Mouse (Mus musculus): Measurements from ENCODE around the gene Slit3.
A peak's percentile ranks its signal among the peaks of the same experiment; 100 is the strongest.

The Slit3 gene

DNA sequence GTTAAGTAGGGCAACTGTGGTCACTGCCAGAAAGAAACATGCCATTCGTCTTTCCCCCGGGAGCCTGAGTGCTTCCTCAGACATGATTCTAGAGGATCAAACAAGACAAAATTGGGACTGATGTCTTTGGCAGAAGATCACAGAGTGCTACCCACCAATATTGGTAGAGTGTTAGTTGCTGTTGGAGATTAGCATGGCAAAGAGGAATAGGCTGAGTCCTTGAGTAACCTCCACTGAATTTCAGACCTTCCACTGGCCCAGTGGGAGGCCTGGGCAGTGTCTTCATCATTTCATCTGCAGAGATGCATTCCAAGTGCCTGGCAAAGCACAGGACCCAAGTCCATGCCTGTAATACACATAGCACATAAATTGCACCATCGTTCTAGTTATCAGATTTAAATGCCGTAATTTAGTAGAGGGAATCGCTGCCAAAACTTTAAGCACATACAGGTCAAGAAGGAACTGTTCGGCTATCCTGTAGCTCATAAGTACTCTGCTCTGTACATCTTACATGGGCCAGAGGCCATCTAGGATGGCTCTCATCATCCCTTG lies 77.6 kb downstream of the Slit3 start:
- DNase-seq (ENCODE audit: low spot score): no peak

GRCm38 (mm10) chr11:35202332-35202731 lies 81.3 kb downstream of the Slit3 start:
- DNase-seq (ENCODE audit: low spot score): no peak

DNA sequence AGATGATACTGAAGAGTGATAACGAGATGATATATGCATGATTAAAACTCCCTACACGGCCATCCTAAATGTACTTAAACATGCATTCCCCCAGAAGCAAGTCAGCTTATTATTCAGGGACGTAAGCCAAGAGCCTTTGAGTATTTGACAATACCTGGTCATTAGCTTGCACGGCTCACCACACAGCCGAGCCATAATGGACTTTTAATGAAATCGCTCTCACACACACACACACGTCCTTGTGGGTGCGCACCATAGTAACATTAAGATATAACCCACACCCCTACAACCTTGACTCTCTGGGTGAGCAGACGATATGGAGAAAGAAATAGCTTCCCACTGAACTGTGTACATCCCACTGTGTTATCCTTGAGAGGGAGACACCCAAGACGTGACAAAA lies 82.6 kb downstream of the Slit3 start:
- DNase-seq (ENCODE audit: low spot score): no peak

DNA sequence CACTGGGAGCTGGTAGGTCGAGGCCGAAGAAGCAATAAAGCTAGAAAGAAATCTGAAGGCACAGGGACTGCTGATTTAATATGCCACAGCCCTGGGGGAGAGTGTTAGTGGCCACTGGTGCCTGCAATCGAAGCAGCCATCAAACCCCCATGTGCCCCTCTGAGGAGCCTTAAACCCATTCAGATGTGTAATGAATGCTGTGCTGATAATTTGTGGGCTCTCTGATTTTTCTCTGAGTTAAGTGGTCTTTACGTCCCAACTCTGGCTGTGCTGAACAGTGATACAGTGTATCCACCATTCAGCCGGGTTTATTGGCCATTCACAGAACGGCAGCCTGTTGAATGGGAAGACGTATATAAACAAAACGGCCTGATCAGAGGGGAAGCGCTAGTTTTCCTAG lies 83.1 kb downstream of the Slit3 start:
- no peak for DNase-seq (ENCODE audit: low spot score)

DNA sequence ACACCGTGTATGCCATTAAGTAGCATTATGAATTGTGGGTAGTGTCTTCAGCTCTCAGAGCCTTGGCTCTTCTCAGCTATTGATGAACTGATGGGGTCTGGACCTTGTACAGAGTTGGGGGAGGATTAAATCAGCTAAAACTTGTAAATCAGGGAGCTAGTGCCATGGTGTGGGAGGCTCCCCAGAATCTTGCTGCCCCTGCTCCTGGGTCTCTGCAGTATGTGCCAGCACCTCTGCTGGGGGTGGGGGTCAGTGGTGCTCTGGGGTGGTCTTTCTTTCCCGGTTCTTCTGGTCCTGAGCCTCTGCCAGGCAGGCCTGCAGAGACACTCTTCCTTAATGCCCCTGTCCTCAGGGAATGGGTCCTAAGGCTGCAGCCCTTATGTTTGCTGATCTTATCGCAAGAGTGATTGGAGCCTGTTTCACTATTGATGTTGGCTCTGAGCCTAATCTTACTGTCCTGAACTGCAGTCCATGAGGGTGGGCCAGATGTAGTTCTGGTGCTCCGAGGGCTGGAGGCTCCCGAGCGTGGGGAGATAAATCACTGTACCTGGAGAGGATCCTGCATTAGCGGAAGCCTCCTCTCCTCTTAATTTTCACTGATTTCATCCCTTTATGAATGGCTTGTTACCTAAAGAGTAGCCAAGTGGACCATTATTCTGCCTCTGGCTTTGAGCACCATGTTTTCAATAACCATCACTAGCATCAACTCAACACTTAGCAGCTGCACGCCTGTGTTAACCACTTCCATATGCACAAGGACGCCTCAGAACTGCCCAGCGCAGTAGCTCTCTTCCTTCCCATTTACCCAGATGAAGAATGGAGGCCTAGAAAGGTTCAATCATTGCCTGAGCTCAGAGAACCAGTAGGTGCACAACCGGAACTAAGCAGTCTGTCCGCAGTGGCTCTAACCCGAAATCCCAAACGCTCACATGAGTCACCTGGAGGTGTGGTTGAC lies 90.0 kb downstream of the Slit3 start:
- peak; percentile 11 for DNase-seq (ENCODE audit: low spot score)

DNA sequence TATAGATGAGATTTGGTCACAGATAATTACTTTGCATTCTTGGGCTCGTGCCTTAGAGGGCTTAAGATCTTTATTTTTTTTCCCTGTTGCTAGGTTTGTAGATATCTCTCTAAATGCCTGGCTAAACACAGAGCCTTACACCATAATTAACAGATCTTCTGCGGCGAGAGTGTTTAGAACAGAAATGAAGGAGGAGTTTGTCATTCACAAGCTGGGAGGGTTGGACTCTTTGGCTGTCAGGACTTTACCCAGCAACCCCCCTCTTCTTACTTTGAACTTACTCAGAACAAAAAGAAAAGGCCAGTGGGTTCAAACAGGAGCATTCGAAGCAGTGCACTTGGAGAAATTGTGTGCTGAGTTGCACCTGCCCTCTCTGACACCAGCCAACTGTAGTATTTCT lies 103.0 kb downstream of the Slit3 start:
- no peak for DNase-seq (ENCODE audit: low spot score)

DNA sequence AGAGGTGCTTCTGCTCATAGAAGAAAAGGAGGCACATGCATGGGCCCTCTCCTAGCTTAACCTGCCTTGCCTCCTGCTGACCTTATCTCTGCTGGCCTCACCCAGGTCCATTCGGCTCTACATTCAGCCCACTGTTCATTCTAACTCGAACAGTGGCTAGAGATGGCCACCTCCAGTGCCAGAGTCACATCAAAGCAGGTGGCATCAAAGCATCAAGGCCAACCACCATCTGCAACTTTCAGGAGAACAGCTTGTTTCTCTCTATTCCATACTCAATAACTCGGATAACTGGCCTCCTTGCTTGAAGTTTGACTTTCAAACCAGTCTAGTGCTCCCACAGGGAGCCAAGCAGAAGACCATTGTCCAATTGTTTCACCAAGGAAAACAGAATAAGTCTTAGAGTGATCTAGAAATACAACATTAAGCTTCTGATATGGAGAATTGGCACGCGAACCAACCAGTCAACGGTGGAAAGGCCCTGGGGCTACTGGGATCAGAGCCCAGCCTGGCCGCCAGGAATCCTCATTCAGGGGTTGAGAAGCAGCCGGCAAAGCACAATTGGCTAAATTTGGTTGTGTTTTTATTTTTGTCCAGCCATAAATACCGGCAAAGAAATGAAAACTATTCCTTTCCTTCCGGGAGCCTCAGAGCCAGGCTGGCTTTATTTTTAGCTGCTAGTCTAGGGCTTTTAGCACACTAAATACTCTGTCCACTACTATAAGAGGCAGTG lies 110.5 kb downstream of the Slit3 start:
- DNase-seq (ENCODE audit: low spot score): no peak

- DNase-seq (ENCODE audit: low spot score): no peak
Measured at GRCm38 (mm10) chr11:35232321-35232720, 111.3 kb downstream of the Slit3 start.

DNA sequence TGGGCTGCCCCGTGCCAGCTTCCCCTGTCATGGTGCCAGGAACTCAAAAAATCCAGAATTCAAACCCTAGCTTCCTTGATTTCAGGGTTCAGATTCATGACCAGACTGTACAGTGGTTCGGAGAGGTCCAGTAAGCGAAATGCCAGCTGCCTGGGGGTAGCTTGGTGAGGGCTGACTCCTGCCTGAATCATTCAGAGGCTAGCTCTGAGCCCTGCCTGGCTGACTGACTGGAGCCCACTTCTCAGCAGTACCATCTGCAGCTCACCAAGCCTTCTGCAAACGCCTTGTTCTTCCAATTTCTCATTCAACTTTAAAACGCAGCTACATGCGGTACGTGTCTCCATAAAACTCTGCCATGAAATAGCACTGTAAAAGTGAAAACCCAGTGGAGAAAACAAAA lies 120.4 kb downstream of the Slit3 start:
- no peak for DNase-seq (ENCODE audit: low spot score)

GRCm38 (mm10) chr11:35243597-35243996 lies 122.6 kb downstream of the Slit3 start:
- DNase-seq (ENCODE audit: low spot score): no peak

DNA sequence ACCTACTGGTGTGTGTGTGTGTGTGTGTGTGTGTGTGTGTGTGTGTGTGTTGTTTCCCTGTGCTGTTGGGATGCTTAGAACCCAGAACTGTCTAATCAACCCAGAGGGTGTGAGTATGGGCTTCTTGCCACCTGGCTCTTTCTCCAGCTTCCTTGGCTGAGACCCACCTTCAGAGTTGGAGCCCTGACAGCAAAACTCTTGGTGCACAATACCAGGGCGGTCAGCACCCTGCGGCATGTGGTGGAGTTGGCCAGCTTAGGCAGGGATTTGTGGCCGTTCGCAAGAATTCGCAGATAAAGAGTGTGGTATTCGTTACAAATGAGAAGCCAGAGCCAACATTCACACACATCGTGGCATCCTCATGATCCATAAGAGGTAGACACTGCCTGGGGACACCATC lies 123.5 kb downstream of the Slit3 start:
- no peak for DNase-seq (ENCODE audit: low spot score)

DNA sequence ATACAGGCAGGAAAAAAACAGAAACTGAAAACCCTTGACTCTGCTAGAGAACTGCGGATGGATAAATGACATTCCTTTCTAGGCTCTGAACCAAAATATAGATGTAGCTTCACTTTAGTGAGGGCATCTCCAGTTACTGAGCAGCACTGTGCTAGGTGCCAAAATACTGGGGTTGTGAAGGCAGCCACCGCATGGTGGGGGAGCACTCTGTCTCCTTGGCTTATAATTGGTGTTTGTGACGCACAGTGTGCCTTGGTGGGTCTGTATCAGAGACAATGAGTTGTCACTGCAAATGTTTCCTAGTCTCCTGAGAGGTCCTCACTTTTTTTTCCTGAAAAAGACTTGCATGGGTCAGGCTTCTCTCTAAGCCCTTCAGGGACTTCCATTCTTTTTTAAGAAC lies 125.6 kb downstream of the Slit3 start:
- DNase-seq (ENCODE audit: low spot score): no peak

DNA sequence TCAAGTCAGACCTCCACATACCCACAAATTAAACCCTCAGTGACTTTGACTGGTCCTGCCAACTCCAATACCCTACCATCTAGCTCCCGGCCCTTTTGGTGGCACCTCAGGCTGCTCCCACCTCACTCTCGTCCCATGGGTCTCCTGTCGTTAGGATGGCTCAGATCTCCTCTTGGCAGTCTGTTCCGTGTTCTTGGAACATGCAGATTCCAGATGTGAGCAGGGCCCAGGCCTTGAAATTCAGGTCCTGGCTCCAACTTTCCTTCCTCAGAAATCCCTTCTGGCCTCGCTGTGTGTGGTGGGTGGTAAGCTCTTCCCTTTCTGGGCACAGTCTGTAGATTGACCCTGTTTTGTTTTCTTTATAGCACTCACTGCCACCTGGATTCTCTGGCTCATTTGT lies 127.1 kb downstream of the Slit3 start:
- DNase-seq (ENCODE audit: low spot score): no peak

DNA sequence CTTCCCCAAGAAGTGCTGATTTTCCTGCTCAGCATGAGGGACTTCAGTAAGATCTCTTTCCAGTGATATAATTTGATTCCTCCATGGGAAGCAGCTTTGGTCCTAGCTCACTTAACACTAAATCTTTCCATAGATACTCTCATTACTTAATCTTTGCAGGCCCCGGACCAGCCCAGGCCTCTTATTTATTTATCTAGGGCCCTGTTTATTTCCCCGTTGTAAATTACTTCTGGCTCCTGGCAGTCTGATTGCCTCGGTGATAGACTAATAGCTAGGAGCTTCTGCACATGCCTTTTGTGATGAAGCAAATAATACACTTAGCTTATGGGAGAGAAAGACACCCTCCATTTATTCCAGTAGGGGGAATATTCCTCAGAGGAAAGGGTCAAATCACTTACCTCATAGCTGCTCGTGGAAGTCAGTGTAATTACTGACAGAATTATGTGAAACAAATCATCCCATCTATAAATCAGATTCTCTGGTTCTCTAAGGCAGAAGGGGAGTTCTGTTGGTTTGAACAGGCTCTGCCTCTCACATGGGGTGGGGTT lies 129.9 kb downstream of the Slit3 start:
- no peak for DNase-seq (ENCODE audit: low spot score)

DNA sequence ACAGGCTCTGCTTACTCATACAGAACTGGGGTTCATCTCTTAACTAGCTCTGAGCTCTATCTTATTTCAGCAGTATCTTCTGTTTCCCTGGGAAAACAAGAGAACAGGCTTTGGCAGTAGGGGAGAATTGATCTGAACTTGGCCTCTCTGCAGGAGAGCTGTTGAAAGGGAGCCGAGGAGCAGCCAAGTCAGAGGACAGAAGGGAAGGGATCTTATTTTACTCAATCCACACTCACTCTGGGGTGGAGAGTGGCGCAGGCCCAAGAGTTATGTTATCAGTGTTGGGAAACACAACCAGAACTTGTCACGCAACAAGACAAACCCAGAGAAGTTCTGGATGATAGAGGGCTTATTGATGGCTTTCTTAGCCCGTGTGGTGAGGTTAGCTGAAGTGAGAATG lies 130.9 kb downstream of the Slit3 start:
- DNase-seq (ENCODE audit: low spot score): no peak

DNA sequence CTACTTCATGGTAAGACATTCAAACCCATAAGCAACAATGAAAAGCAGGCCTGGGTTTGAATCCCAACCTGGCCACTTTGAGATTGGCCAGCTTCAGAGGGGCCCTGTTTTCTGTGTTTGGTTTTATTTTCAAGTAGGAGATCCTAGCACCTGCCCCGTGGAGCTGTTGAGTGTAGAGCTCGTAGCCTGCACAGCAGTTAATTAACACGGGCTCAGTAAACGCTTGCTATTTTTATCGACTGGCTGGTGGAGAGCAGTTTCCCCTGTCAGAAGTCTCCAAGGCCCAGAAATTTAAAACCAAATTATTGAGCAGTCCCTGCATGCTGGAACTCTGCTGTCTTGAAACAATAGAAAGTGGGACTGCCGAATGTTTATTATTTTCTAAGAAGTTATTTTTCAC lies 136.3 kb downstream of the Slit3 start:
- DNase-seq (ENCODE audit: low spot score): no peak

GRCm38 (mm10) chr11:35261562-35262087 lies 140.6 kb downstream of the Slit3 start:
- DNase-seq (ENCODE audit: low spot score): no peak

DNA sequence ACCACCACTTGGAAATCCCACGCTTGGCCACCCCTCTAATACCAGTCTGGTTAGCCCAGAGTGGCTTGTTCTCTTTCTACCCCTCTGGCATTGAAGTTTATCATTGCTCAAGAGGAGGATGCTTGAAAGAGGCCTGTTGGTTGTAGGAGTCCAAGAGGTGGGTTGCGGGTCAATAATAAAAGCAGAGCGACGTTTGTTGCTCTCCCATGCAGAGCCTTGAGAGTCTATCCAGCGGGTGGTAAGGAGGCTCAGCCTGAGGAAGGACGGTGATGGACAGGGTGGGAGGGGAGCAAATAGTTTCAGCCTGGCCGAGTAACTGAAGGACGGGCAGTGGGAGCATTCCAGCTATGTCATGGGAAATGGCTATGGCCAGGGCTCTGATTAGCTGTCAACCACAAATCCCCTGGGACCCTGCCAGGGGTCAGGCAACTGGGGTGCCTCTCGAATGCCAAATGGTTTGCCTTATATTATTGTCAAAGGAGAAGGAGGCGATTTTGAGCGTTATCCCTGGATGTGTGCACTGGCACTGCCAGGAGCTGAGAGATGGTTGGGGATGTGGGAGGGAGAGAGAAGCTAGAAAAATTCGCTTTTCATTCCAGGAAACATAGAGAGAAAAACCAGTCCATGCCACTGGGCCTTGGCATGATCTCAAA lies 141.4 kb downstream of the Slit3 start:
- no peak for DNase-seq (ENCODE audit: low spot score)

GRCm38 (mm10) chr11:35264749-35265148 lies 143.7 kb downstream of the Slit3 start:
- no peak for DNase-seq (ENCODE audit: low spot score)

DNA sequence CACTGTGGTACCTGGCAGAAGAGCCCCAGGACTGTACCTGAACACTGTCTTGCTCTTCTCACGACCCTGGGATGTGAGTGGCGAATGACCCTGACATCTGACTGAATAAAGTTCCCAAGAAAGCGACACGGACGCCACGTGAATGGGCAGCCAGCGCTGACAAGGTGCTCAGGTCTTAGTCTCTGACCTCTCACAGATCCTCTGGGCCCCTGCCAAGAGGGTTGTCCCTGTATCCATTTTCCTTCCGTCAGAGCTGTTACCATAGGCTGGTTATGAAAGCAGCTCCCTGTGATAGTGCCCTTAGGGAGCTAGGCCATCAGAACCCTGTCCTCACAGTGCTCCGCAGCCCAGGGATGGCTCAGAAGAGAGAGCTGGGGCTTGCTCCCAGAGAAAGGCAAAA lies 149.4 kb downstream of the Slit3 start:
- no peak for DNase-seq (ENCODE audit: low spot score)

GRCm38 (mm10) chr11:35273416-35273815 lies 152.4 kb downstream of the Slit3 start:
- DNase-seq (ENCODE audit: low spot score): no peak

- DNase-seq (ENCODE audit: low spot score): no peak
Measured at GRCm38 (mm10) chr11:35274036-35274435, 153.0 kb downstream of the Slit3 start.
